Mouse (Mus musculus): ENCODE measurements around the gene Gm20683. TPM values are rescaled to one million over a fixed set of nuclear protein-coding genes. Genes with fewer than 3 reads are reported as not detected.

Gm20683 gene
- total and polyA plus RNA-seq, 2 experiments from 2014 or later, result 11.9 to 25.8 TPM

DNA sequence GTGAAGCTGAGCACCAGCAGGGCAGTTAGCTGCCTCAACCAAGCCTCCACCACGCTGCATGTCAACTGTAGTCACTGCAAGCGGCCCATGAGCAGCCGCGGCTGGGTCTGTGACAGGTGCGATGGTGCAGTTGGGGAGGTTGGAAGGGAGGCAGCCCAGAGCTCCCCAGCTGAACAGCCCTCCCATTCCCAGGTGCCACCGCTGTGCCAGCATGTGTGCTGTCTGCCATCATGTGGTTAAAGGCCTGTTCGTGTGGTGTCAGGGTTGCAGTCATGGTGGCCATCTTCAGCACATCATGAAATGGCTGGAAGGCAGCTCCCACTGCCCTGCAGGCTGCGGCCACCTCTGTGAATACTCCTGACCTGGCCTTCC, 13.4 kb downstream of the Gm20683 start:
- 83% methylated on average over 8 of the region's 8 CpGs for WGBS
- ATAC-seq (ENCODE audit: low FRiP score) (no peak), DNase-seq (ENCODE audit: low spot score) (no peak)
- Histone ChIP-seq H3K27ac (ENCODE audit: low read depth, low read length) (peak overlapping the region; percentile 95), H3K4me2 (ENCODE audit: low read depth, low read length, poor library complexity, severe bottlenecking) (peak overlapping the region; percentile 72), H3K36me3 (ENCODE audit: insufficient read depth, low read length) (peaks cover 37% of the 10 kb centered on the region), H3K4me3 (ENCODE audit: low read depth, low read length) (peak overlapping the region; percentile 55), H3K27me3 (ENCODE audit: insufficient read depth, low read length) (no peaks in the 10 kb centered on the region), H3K9me3 (ENCODE audit: low read length) (no peaks in the 10 kb centered on the region), H3K9ac (replicated peaks; ENCODE audit: low read length, poor library complexity, severe bottlenecking) (peak overlapping the region; percentile 78; the same call in 1 of the 2 replicates), H3K4me1 (ENCODE audit: insufficient read depth, low read length) (peaks cover 29% of the 10 kb centered on the region)
- TF ChIP-seq CTCF (IDR thresholded peaks at IDR 0.05), result no peak

DNA sequence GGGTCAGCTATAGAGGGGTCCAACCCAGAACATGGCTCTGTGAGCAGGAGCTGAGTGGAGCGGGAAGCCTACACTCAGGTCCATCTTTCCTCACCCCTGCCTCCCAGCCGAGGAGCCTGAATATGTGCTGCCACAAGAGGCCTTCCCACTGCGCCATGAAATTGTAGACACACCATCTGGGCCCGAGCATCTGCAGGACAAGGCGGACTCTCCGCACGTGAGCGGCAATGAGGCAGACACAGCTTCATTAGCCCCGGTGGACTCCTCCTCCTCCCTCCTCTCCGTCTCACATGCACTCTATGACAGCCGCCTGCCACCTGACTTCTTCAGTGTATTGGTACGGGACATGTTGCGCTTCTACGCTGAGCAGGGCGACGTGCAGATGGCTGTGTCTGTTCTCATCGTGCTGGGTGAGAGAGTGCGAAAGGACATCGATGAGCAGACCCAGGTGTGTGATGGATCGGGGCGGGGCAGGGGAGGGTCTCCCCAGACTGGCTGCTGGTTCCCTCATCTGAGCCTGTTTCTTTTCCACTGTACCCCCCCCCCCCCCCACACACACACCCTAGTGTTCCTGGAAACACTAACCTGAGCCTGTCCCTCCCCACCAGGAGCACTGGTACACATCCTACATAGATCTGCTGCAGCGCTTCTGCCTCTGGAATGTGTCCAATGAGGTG, 13.9 kb downstream of the Gm20683 start:
- Histone ChIP-seq H3K27me3 (ENCODE audit: insufficient read depth, low read length) (no peaks in the 10 kb centered on the region), H3K4me1 (ENCODE audit: insufficient read depth, low read length) (peaks cover 29% of the 10 kb centered on the region), H3K36me3 (ENCODE audit: insufficient read depth, low read length) (peaks cover 37% of the 10 kb centered on the region), H3K4me3 (ENCODE audit: low read depth, low read length) (no peak overlapping the region), H3K9me3 (ENCODE audit: low read length) (no peaks in the 10 kb centered on the region), H3K9ac (replicated peaks; ENCODE audit: low read length, poor library complexity, severe bottlenecking) (0 out of 2 replicates have a peak overlapping the region, but pooled peaks have one; percentile 78), H3K4me2 (ENCODE audit: low read depth, low read length, poor library complexity, severe bottlenecking) (no peak overlapping the region), H3K27ac (ENCODE audit: low read depth, low read length) (no peak overlapping the region)
- ATAC-seq (ENCODE audit: low FRiP score) (no peak), DNase-seq (ENCODE audit: low spot score) (no peak)
- TF ChIP-seq CTCF (IDR thresholded peaks at IDR 0.05), result no peak
- 94% methylated on average over 22 of the region's 22 CpGs for WGBS

DNA sequence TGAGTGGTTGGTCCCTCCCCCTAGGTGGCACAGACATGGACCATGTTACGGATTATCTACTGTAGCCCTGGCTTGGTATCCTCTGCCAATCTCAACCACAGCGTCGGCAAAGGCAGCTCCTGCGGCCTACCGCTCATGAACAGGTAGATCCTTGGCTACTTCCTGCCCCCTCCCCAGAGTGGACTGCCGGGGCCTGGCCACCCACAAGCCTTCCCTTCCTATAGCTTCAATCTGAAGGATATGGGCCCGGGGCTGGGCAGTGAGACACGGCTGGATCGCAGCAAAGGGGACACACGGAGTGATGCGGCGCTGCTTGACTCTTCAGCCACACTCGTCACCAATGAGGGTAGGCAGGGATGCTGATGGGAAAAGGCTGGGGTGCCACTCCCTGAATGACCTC, 14.6 kb downstream of the Gm20683 start:
- H3K27me3 ChIP-seq (ENCODE audit: insufficient read depth, low read length), result no peaks in the 10 kb centered on the region
- no peak overlapping the region for H3K4me2 ChIP-seq (ENCODE audit: low read depth, low read length, poor library complexity, severe bottlenecking)
- H3K27ac ChIP-seq (ENCODE audit: low read depth, low read length), result no peak overlapping the region
- peaks cover 29% of the 10 kb centered on the region for H3K4me1 ChIP-seq (ENCODE audit: insufficient read depth, low read length)
- no peak for DNase-seq (ENCODE audit: low spot score)
- TF ChIP-seq CTCF (IDR thresholded peaks at IDR 0.05), result no peak
- H3K4me3 ChIP-seq (ENCODE audit: low read depth, low read length), result no peak overlapping the region
- peaks cover 37% of the 10 kb centered on the region for H3K36me3 ChIP-seq (ENCODE audit: insufficient read depth, low read length)
- 0 out of 2 replicates have a peak overlapping the region, but pooled peaks have one; percentile 19 for H3K9ac ChIP-seq (replicated peaks; ENCODE audit: low read length, poor library complexity, severe bottlenecking)
- ATAC-seq (ENCODE audit: low FRiP score), result no peak
- no peaks in the 10 kb centered on the region for H3K9me3 ChIP-seq (ENCODE audit: low read length)
- 95% methylated on average over 13 of the region's 13 CpGs for WGBS

DNA sequence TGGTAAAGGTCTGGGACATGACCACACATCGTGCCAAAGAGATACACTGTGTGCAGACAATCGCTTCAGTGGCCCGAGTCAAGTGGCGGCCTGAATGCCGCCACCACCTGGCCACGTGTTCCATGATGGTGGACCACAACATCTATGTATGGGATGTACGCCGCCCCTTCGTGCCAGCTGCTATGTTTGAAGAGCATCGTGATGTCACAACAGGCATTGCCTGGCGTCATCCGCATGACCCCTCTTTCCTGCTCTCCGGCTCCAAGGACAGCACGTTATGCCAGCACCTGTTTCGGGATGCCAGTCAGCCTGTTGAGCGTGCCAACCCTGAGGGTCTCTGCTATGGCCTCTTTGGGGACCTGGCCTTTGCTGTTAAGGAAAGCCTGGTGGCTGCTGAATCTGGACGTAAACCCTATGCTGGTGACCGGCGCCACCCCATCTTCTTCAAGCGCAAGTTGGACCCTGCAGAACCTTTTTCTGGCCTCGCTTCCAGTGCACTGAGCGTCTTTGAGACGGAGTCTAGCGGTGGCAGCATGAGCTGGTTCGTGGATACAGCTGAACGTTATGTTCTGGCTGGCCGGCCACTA, 15.5 kb downstream of the Gm20683 start:
- Histone ChIP-seq H3K4me1 (ENCODE audit: insufficient read depth, low read length) (peaks cover 21% of the 10 kb centered on the region), H3K4me3 (ENCODE audit: low read depth, low read length) (no peak overlapping the region), H3K36me3 (ENCODE audit: insufficient read depth, low read length) (peaks cover 31% of the 10 kb centered on the region), H3K9ac (replicated peaks; ENCODE audit: low read length, poor library complexity, severe bottlenecking) (no peak overlapping the region), H3K9me3 (ENCODE audit: low read length) (no peaks in the 10 kb centered on the region), H3K4me2 (ENCODE audit: low read depth, low read length, poor library complexity, severe bottlenecking) (no peak overlapping the region), H3K27ac (ENCODE audit: low read depth, low read length) (no peak overlapping the region), H3K27me3 (ENCODE audit: insufficient read depth, low read length) (no peaks in the 10 kb centered on the region)
- ATAC-seq (ENCODE audit: low FRiP score), result no peak
- 96% methylated on average over 27 of the region's 27 CpGs for WGBS
- no peak for TF ChIP-seq CTCF (IDR thresholded peaks at IDR 0.05)
- DNase-seq (ENCODE audit: low spot score), result no peak

DNA sequence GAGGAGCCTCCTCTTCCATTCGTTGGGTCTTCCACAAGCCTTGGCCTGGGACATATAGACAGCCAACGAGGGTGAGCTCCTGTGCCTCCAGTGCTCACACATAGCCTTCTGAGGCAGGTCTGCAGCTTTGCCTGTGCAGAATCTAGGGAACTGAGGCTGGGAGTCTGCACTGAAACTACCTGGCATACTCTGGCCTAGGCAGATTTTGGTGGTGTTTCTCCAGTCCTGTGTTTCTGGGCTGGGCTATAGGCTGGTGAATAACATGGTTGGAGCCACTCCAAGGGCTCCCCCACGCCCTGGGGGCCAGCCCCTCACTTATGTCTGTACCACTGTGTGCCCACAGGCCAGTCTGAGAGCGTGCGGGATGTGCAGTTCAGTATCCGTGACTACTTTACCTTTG, 16.3 kb downstream of the Gm20683 start:
- Histone ChIP-seq H3K9ac (replicated peaks; ENCODE audit: low read length, poor library complexity, severe bottlenecking) (no peak overlapping the region), H3K27me3 (ENCODE audit: insufficient read depth, low read length) (no peaks in the 10 kb centered on the region), H3K4me3 (ENCODE audit: low read depth, low read length) (no peak overlapping the region), H3K9me3 (ENCODE audit: low read length) (no peaks in the 10 kb centered on the region), H3K4me1 (ENCODE audit: insufficient read depth, low read length) (peaks cover 21% of the 10 kb centered on the region), H3K36me3 (ENCODE audit: insufficient read depth, low read length) (peaks cover 24% of the 10 kb centered on the region), H3K27ac (ENCODE audit: low read depth, low read length) (no peak overlapping the region), H3K4me2 (ENCODE audit: low read depth, low read length, poor library complexity, severe bottlenecking) (no peak overlapping the region)
- WGBS, result 91% methylated on average over 6 of the region's 6 CpGs
- ATAC-seq (ENCODE audit: low FRiP score) (no peak), DNase-seq (ENCODE audit: low spot score) (no peak)
- TF ChIP-seq CTCF (IDR thresholded peaks at IDR 0.05), result no peak

Data from midbrain, postnatal 0 days (tissue).